Mouse (Mus musculus) CD8-positive naive resting alpha-beta T cell, adult 57 days (primary cell): ENCODE data around the gene Btg3. TPM values are rescaled to one million over a fixed set of nuclear protein-coding genes. Genes with fewer than 3 reads are reported as not detected.

Experiments used
- total RNA-seq: library from RNA; stranded (reverse); gene quantifications from one replicate; pipeline ENCODE4 v1.2.4, GENCODE M21; 2023

Btg3 gene
- total RNA-seq = 51.0 TPM

GRCm38 (mm10) chr16:78376745-78377570 is at the start of gene Btg3:
Gene Btg3 (minus strand): TSS chr16:78377192.

DNA sequence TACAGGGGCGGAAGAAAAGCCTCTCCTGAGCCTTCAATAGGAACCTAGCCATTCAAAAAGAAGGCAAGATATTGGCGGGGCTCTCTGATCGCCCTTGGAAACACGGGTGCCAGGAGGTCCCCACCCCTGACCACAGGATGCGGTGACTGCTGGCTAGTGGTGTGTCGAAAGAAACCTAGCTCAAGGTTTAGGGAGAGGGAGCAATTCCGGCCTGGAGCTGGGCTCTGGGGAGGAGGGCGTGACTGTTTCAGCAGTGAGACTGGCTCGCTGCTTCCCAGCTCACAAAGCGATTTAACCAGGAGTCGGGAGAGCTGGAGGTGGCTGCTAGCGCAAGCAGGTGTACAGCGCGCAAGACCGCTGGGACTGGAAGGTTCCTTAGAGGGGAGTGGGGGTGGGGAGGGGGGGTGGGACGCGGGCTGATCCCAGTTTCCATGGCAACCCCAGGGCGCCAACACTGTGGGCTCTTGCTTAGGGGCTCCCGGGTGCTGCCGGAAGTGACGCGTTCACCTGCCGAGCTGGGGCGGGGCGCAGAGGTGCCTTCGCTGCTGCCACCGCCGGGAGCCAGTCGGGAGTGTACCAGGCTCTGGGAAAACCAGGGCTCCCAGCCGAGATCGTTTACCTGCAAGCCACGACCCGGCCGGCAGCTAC is 75.7 kb downstream of the Btg3 start, which contains the start of gene Cxadr:
Gene Cxadr, plus strand, starts transcription at position 307 of the 648 bp plus-strand sequence.

Other genes starting within 250 kb of the Btg3 start
- gene Cxadr, start 75.7 kb downstream of the Btg3 start, total RNA-seq = 1.8 TPM
- gene D16Ertd472e, start 199.5 kb upstream of the Btg3 start, total RNA-seq = 122 TPM